Mouse (Mus musculus) neural tube, embryonic 10.5 days (tissue): ENCODE results near the gene B430306N03Rik.
"Not testable (repeated sequence)": the region's sequence is repeated elsewhere in the genome, so short reads cannot be mapped to it uniquely, and the experiment has no call there.

ENCODE experiments used
- DNase-seq: peaks from one replicate; pipeline ENCODE4 v3.0.0-alpha.2; 2017; ENCODE audit warnings: low spot score; ENCODE audit errors: extremely low spot score

Gene B430306N03Rik

GRCm38 (mm10) chr17:48315905-48316579 is at the start of gene B430306N03Rik:
Gene B430306N03Rik, plus strand, starts transcription at chr17:48316141.
- not testable (repeated sequence) for DNase-seq

- DNase-seq = no peak
Measured at GRCm38 (mm10) chr17:48266610-48267304, 49.2 kb upstream of the B430306N03Rik start.

GRCm38 (mm10) chr17:48267591-48267990 is 48.4 kb upstream of the B430306N03Rik start:
- DNase-seq = no peak

- no peak for DNase-seq
Measured at GRCm38 (mm10) chr17:48268276-48268675, 47.7 kb upstream of the B430306N03Rik start.

DNA sequence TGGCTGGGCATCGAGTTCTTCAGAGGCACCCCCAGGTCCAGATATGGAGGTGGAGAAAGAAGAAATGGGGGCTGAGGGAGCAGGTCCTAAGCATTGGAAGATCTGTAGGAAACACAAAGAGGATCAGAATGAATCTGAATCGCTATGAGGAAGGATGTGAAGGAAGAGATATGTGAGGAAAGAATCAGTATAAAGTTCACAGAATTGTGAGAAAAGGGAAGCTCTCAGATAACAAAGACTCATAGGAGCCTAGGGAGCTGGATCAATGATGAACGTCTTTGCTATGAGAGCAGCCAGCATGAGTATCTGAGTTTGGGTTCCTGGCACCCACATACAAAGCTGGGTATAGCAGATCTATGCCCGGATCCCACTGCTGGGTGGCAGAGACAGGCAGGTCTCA is 46.1 kb upstream of the B430306N03Rik start:
- DNase-seq = no peak

- DNase-seq = no peak
Measured at GRCm38 (mm10) chr17:48272158-48272557, 43.8 kb upstream of the B430306N03Rik start.

DNA sequence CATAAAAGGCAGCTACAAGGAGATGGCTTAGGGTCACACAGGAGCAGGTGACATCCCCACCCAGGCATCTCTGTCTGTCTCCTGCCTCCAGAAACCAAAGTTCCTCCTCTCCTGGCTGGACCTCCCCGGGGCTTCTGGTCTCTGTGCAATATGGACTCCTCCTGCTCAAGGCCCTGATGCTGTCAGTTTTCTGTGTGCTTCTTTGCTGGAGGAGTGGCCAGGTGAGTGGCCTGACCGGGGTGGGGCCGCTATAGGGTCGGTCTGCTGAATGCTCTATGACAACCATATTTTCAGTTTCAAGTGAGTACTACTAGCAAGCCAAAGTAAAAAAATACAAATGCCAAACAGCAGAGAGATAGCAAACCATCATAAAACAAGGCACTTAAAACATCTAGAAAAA is 43.3 kb upstream of the B430306N03Rik start:
- no peak for DNase-seq

- no peak for DNase-seq
Measured at GRCm38 (mm10) chr17:48274098-48274497, 41.8 kb upstream of the B430306N03Rik start.

DNA sequence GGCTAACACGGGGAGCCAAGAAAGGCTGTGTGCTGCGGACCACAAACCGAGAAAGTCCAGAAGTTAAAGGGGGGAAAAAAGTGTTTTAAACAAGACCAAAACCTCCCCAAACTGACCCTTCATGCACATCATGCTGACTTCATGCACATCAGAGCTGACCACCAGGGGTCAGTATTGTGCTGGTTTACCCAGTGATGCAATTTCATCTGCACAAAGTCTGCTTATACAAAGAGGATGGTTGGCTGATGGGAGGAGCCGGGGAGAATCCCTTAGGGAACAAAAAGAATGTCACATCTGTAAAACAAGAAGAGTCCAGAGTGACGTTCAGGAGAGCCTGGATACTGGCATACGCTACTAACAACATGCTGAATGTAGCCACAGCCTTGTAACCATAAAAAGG is 41.1 kb upstream of the B430306N03Rik start:
- peak; percentile 78 for DNase-seq

GRCm38 (mm10) chr17:48275736-48276135 is 40.2 kb upstream of the B430306N03Rik start:
- no peak for DNase-seq

GRCm38 (mm10) chr17:48278381-48278780 is 37.6 kb upstream of the B430306N03Rik start:
- no peak for DNase-seq

DNA sequence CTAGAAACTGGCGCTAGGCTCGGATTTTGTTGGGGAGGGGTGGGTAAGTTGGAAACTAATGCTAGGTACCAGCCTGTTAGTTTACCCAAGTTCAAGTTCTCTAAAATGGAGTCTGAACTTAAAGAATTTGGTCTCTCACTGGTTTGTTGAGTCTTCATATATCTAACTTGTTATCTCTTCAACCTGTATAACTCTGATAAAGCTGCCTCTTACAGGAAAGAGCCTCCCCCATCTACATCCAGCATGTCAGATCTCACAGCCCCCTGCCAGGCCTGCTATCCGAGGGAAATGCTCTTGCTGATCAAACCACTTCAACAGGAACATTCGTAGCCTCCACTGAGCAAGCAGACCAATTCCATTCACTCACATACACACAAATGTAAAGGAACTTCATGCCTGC is 36.9 kb upstream of the B430306N03Rik start:
- no peak for DNase-seq

DNA sequence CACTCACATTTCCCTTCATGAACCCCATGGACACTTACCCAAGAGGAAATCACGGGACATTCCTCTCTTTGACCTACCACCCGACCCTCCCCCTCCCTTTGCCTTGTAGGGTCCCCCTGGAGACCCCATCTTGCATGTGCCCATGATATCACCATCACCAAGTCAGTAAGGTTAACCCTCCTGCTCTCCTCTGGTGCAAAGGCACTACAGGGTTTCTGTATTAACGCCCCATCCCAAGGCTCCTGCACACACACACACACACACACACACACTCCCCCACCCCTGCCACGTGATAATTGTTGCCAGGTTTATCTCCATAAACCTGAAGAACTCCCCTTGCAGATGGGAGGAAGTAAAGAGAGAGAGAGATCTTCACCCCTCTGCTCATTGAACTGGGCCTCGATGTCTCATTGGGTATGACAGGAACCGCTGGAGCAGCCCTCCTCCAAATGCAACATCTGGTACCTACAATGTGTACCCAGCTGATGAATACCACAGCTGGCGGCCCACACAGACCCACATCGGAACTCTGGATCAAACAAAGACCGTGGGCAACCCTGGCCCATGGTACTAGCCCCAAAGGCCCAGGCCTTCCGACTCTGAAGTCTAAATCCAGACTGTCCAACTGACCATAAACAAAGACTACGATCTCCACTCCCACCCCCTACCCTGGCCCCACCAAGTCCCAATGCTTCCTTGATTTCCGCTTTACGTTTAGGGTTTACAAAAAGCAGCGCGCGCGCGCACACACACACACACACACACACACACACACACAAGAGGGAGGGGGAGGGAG is 34.8 kb upstream of the B430306N03Rik start:
- peak; percentile 45 for DNase-seq

DNA sequence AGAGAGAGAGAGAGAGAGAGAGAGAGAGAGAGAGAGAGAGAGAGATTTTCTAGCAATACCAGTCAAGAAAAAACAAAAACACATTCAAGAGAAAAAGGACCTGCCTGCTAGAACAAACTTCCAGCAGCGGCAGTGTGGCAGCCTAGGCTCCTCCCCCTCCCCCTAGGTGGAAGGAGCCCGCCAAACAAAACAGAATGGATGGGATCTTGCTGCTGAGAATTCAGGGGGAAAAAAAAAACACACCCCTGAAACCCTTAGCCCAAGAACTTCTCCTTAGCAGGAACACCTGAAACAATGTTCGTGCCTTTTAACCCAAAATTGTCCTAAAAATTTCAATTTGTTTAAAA is 34.2 kb upstream of the B430306N03Rik start:
- DNase-seq = peak; percentile 40

- DNase-seq = no peak
Measured at GRCm38 (mm10) chr17:48286765-48287164, 29.2 kb upstream of the B430306N03Rik start.

DNA sequence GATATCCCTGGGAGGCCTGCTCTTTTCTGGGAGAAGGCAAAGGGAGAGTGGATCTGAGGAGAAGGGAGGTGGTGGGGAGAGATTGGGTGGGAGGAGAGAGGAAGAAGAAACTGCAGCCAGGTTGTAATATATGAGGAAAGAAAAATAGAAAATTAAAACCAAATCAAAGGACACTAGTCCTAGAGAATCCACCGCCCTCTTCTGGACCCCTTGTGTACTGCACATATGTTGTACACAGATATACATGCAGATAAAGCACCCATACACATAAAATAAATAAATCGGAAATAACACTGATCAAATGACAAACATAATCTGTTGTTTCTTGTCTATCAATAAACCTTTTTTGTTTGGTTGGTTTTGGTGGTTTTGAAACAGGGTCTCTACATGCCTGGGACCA is 28.7 kb upstream of the B430306N03Rik start:
- no peak for DNase-seq

GRCm38 (mm10) chr17:48293500-48294194 is 22.3 kb upstream of the B430306N03Rik start:
- no peak for DNase-seq

- DNase-seq = no peak
Measured at GRCm38 (mm10) chr17:48299203-48299602, 16.7 kb upstream of the B430306N03Rik start, which contains the start of gene Treml2. Gene Treml2, plus strand, starts transcription at chr17:48299498.

GRCm38 (mm10) chr17:48299756-48300155 is 16.2 kb upstream of the B430306N03Rik start:
- DNase-seq = no peak

GRCm38 (mm10) chr17:48300199-48300598 is 15.7 kb upstream of the B430306N03Rik start:
- DNase-seq = no peak

DNA sequence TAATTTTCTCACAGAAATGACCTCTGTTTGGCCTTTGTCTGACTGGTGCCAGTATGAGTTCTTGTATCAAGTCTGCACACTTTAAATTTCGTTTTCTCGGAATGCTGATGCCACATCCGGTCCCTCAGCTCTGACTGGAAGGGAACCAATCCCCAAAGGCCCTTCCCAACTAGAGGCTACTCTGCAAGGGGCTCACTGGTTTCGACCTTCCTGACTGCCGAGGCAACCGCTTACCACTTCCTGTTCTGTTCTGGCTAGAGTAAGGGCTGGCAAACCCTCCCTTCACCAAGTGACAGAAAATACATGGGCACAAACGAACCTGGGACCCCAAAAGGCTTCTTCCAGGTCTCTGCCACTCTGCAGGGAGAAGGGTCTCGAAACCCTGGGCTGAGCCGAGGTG is 15.1 kb upstream of the B430306N03Rik start:
- DNase-seq = no peak

DNA sequence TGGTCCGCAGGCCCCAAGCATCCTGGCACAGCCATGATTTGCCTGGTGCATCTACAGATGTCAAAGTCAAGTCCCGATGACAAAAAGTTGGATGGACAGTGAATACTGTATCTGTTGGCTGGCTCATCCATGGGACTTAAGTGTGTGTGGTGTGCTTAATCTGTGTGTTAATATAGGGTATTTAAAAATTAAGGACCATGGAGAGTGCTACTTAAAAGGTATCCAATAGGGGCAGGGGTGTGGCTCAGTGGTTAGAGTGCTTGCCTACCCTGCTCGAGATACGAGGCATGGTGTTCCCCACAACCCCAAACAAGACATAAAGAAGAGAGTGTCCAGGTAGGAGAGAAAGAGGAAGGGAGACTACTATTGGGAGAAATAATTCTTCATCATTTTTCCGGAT is 14.1 kb upstream of the B430306N03Rik start:
- no peak for DNase-seq
